In the genomic region with DNA sequence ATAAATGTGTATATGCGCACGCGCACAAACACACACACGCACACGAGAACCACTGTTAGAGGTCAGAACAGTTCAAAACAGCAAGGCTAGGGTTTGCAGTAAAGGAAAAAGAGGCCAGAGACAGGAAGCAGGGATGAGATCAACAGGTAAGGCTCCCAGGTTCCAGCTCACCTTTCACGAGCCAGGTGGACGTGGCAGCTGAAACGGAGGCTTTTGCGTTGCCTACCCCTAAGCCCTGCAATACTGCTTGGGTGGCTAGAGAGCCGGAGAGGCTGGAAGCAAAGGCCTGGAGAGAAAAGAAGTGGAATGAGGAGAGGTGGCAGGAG, we compare ENCODE assay signal across 8 mouse cellular contexts. TPM values are rescaled to one million over a fixed set of nuclear protein-coding genes. Genes with fewer than 3 reads are reported as not detected.
DNase-seq lines count a peak whose midpoint lies in the region; ATAC-seq and TF ChIP-seq lines count a peak whose summit lies in the region.

No protein-coding gene starts in this region.

- H3K36me3 ChIP-seq in kidney, embryonic 16.5 days (ENCODE audit: insufficient read depth, low read length), result peaks cover 3% of the 10 kb centered on the region; the same call in 1 of the 2 replicates
- no peaks in the 10 kb centered on the region for H3K36me3 ChIP-seq in hindbrain, postnatal 0 days (ENCODE audit: insufficient read depth, low read length)
- no peaks in the 10 kb centered on the region for H3K36me3 ChIP-seq in midbrain, embryonic 15.5 days (replicated peaks)

- H3K27ac ChIP-seq in kidney, embryonic 16.5 days (ENCODE audit: low read length), result peak overlapping the region; percentile 88
- H3K27ac ChIP-seq in brown adipose tissue, adult 24 weeks (replicated peaks; ENCODE audit: low read depth, low read length), result no peak overlapping the region
- H3K27ac ChIP-seq in hindbrain, postnatal 0 days, result peak overlapping the region; percentile 77; the same call in 1 of the 2 replicates
- peak overlapping the region; percentile 76; the same call in 1 of the 2 replicates for H3K27ac ChIP-seq in midbrain, embryonic 15.5 days

- peaks cover 17% of the 10 kb centered on the region for H3K4me1 ChIP-seq in kidney, embryonic 16.5 days (ENCODE audit: insufficient read depth, low read length)
- H3K4me1 ChIP-seq in brown adipose tissue, adult 24 weeks (ENCODE audit: control insufficient read depth, insufficient read depth, insufficient read length, low read length), result peaks cover 5% of the 10 kb centered on the region
- H3K4me1 ChIP-seq in hindbrain, postnatal 0 days (ENCODE audit: insufficient read depth, low read length), result peaks cover 10% of the 10 kb centered on the region; the same call in 1 of the 2 replicates
- H3K4me1 ChIP-seq in midbrain, embryonic 15.5 days, result peaks cover 21% of the 10 kb centered on the region

- no peaks in the 10 kb centered on the region for H3K9me3 ChIP-seq in kidney, embryonic 16.5 days (ENCODE audit: low read length)
- no peaks in the 10 kb centered on the region for H3K9me3 ChIP-seq in hindbrain, postnatal 0 days (ENCODE audit: low read length)
- H3K9me3 ChIP-seq in midbrain, embryonic 15.5 days, result no peaks in the 10 kb centered on the region

- no peak; the same call in 1 of the 2 replicates for ATAC-seq in kidney, embryonic 16.5 days (ENCODE audit: low FRiP score, low TSS enrichment)
- no peak for ATAC-seq in hindbrain, postnatal 0 days
- no peak for ATAC-seq in midbrain, embryonic 15.5 days (replicated peaks)

- no peaks in the 10 kb centered on the region for H3K27me3 ChIP-seq in kidney, embryonic 16.5 days (ENCODE audit: insufficient read depth, low read length)
- no peaks in the 10 kb centered on the region for H3K27me3 ChIP-seq in hindbrain, postnatal 0 days (ENCODE audit: insufficient read depth, low read length)
- H3K27me3 ChIP-seq in midbrain, embryonic 15.5 days (replicated peaks), result no peaks in the 10 kb centered on the region; the same call in 1 of the 2 replicates

- H3K4me3 ChIP-seq in kidney, embryonic 16.5 days (ENCODE audit: low read length), result peak overlapping the region; percentile 91
- H3K4me3 ChIP-seq in brown adipose tissue, adult 24 weeks (ENCODE audit: insufficient read depth, low read depth, low read length), result peak overlapping the region; percentile 97
- peak overlapping the region; percentile 72 for H3K4me3 ChIP-seq in hindbrain, postnatal 0 days (ENCODE audit: low read length)
- peak overlapping the region; percentile 88 for H3K4me3 ChIP-seq in midbrain, embryonic 15.5 days

- peak overlapping the region; percentile 79 for H3K4me2 ChIP-seq in kidney, embryonic 16.5 days (replicated peaks; ENCODE audit: low read depth, low read length)
- H3K4me2 ChIP-seq in hindbrain, postnatal 0 days (ENCODE audit: low read depth, low read length), result peak overlapping the region; percentile 95
- H3K4me2 ChIP-seq in midbrain, embryonic 15.5 days, result peak overlapping the region; percentile 87

- no peak for DNase-seq in kidney, postnatal 14 days
- DNase-seq in hindbrain, postnatal 0 days (ENCODE audit: low spot score), result no peak
- DNase-seq in urinary bladder, postnatal 14 days (ENCODE audit: low spot score), result no peak
- no peak for DNase-seq in adrenal gland, postnatal 36 days
- DNase-seq in right cerebral cortex, postnatal 25 days, result no peak

- H3K9ac ChIP-seq in kidney, embryonic 16.5 days (replicated peaks; ENCODE audit: low read length), result peak overlapping the region; percentile 97
- peak overlapping the region; percentile 80 for H3K9ac ChIP-seq in hindbrain, postnatal 0 days (replicated peaks; ENCODE audit: low read length)
- peak overlapping the region; percentile 81 for H3K9ac ChIP-seq in midbrain, embryonic 15.5 days

- TF ChIP-seq CTCF in hindbrain, postnatal 0 days (IDR thresholded peaks at IDR 0.05; ENCODE audit: low read depth), result no peak

- WGBS in kidney, embryonic 16.5 days, result 30% methylated on average over 10 of the region's 10 CpGs
- 34% methylated on average over 10 of the region's 10 CpGs for WGBS in hindbrain, postnatal 0 days
- 41% methylated on average over 10 of the region's 10 CpGs for WGBS in midbrain, embryonic 15.5 days

RNA-seq across cellular contexts. Expression of gene BC017158, which starts 0.7 kb away (rescaled TPM):
- polyA plus RNA-seq in kidney, embryonic 16.5 days (2015; fragmentation: Nextera tagmentation; extraction: Ambion mirVana), result 34.2 and 39.0 TPM in 2 replicates
- polyA plus RNA-seq in brown adipose tissue, adult 24 weeks (2012; ENCODE audit: insufficient read depth, insufficient read length, missing spikeins), result 7.6 and 9.8 TPM in 2 replicates
- 34.9 and 35.1 TPM in 2 replicates for total RNA-seq in hindbrain, postnatal 0 days (2014; rRNA removed)
- polyA plus RNA-seq in hindbrain, postnatal 0 days (2015; fragmentation: Nextera tagmentation; extraction: Ambion mirVana), result 15.9 and 16.8 TPM in 2 replicates
- polyA plus RNA-seq in midbrain, embryonic 15.5 days (2015; fragmentation: Nextera tagmentation; extraction: Ambion mirVana), result 21.6 and 24.6 TPM in 2 replicates
- total RNA-seq in adrenal gland, postnatal 36 days (2021), result 10 to 100 TPM; 27.9 to 28.9 TPM

RNA-seq across cellular contexts. Expression of gene Slc5a2, which starts 31.8 kb away (rescaled TPM):
- polyA plus RNA-seq in kidney, embryonic 16.5 days (2015; fragmentation: Nextera tagmentation; extraction: Ambion mirVana), result 15.0 and 15.6 TPM in 2 replicates
- polyA plus RNA-seq in brown adipose tissue, adult 24 weeks (2012; ENCODE audit: insufficient read depth, insufficient read length, missing spikeins), result not detected in 2 replicates
- not detected in 2 replicates for total RNA-seq in hindbrain, postnatal 0 days (2014; rRNA removed)
- 0.38 and 0.42 TPM in 2 replicates for polyA plus RNA-seq in hindbrain, postnatal 0 days (2015; fragmentation: Nextera tagmentation; extraction: Ambion mirVana)
- polyA plus RNA-seq in midbrain, embryonic 15.5 days (2015; fragmentation: Nextera tagmentation; extraction: Ambion mirVana), result 0.12 TPM in 1 of 2 replicates, not detected in the other
- not detected for total RNA-seq in adrenal gland, postnatal 36 days (2021)

RNA-seq across cellular contexts. Expression of gene Tgfb1i1, which starts 50.6 kb away (rescaled TPM):
- 104 and 111 TPM in 2 replicates for polyA plus RNA-seq in kidney, embryonic 16.5 days (2015; fragmentation: Nextera tagmentation; extraction: Ambion mirVana)
- 4.5 and 5.5 TPM in 2 replicates for polyA plus RNA-seq in brown adipose tissue, adult 24 weeks (2012; ENCODE audit: insufficient read depth, insufficient read length, missing spikeins)
- 19.8 and 20.6 TPM in 2 replicates for total RNA-seq in hindbrain, postnatal 0 days (2014; rRNA removed)
- polyA plus RNA-seq in hindbrain, postnatal 0 days (2015; fragmentation: Nextera tagmentation; extraction: Ambion mirVana), result 22.7 and 23.3 TPM in 2 replicates
- polyA plus RNA-seq in midbrain, embryonic 15.5 days (2015; fragmentation: Nextera tagmentation; extraction: Ambion mirVana), result 23.3 and 24.2 TPM in 2 replicates
- 10 to 100 TPM; 18.3 to 28.9 TPM for total RNA-seq in adrenal gland, postnatal 36 days (2021)

RNA-seq across cellular contexts. Expression of gene 9130023H24Rik, which starts 59.4 kb away (rescaled TPM):
- 8.7 and 8.8 TPM in 2 replicates for polyA plus RNA-seq in kidney, embryonic 16.5 days (2015; fragmentation: Nextera tagmentation; extraction: Ambion mirVana)
- 2.5 and 3.3 TPM in 2 replicates for polyA plus RNA-seq in brown adipose tissue, adult 24 weeks (2012; ENCODE audit: insufficient read depth, insufficient read length, missing spikeins)
- 5.6 and 7.5 TPM in 2 replicates for total RNA-seq in hindbrain, postnatal 0 days (2014; rRNA removed)
- polyA plus RNA-seq in hindbrain, postnatal 0 days (2015; fragmentation: Nextera tagmentation; extraction: Ambion mirVana), result 4.3 and 5.1 TPM in 2 replicates
- polyA plus RNA-seq in midbrain, embryonic 15.5 days (2015; fragmentation: Nextera tagmentation; extraction: Ambion mirVana), result 8.1 and 8.5 TPM in 2 replicates
- 1 to 10 TPM; 6.5 to 7.6 TPM for total RNA-seq in adrenal gland, postnatal 36 days (2021)

Comparison
In these comparisons a context has a peak if more than half of its experiments do, and no peak if none do; other contexts are left out.
1. RNA of gene Slc5a2, which starts 31.8 kb away (polyA plus RNA-seq): 15.0 to 15.6 TPM in kidney, embryonic 16.5 days; 0.38 to 0.42 TPM in hindbrain, postnatal 0 days, 0.12 TPM in midbrain, embryonic 15.5 days and not detected in brown adipose tissue, adult 24 weeks; every median in the first group is over 10 times any median in the second.
2. Peak in every context shown above with its lines, with median percentiles within 50 percentile points of each other: H3K4me2 ChIP-seq, H3K4me3 ChIP-seq and H3K9ac ChIP-seq.